Mouse (Mus musculus) heart, postnatal 0 days (tissue): ENCODE results near the gene Litaf. TPM values are rescaled to one million over a fixed set of nuclear protein-coding genes. Genes with fewer than 3 reads are reported as not detected.

Experiments
- ATAC-seq: fragments of 200-750 bp; cut with Nextera tagmentation; 2 replicates; pipeline ENCODE4 v1.8.0; 2017; ENCODE audit warnings: low read depth, moderate number of reproducible peaks, moderate library complexity; ENCODE audit not compliant: insufficient read depth
- DNase-seq: peaks from one replicate; pipeline ENCODE4 v3.0.0-alpha.2; 2016; ENCODE audit warnings: low spot score
- H3K27ac ChIP-seq: fragments of 300-500 bp; sonication (generic); 2 replicates; pipeline ENCODE4 v1.5.1; 2014; ENCODE audit warnings: low read depth, mild to moderate bottlenecking
- H3K27me3 ChIP-seq: fragments of 300-500 bp; sonication (generic); 2 replicates; pipeline ENCODE4 v1.6.1; 2014; ENCODE audit warnings: low read length, mixed read lengths; ENCODE audit not compliant: control insufficient read depth, insufficient read depth
- H3K36me3 ChIP-seq: fragments of 300-500 bp; sonication (generic); replicated peaks from 2 replicates; pipeline ENCODE4 v1.6.1; 2014; ENCODE audit warnings: low read length, mixed read lengths; ENCODE audit not compliant: control insufficient read depth, insufficient read depth
- H3K4me1 ChIP-seq: fragments of 300-500 bp; sonication (generic); 2 replicates; pipeline ENCODE4 v1.6.1; 2014; ENCODE audit warnings: antibody characterized with exemption; ENCODE audit not compliant: control insufficient read depth, insufficient read depth
- H3K4me2 ChIP-seq: fragments of 300-500 bp; sonication (generic); 2 replicates; pipeline ENCODE4 v1.6.1; 2014; ENCODE audit warnings: low read depth, mild to moderate bottlenecking, low read length, moderate library complexity
- H3K4me3 ChIP-seq: fragments of 300-500 bp; sonication (generic); 2 replicates; pipeline ENCODE4 v1.5.1; 2014; ENCODE audit warnings: low read depth, low read length
- H3K9ac ChIP-seq: fragments of 300-500 bp; sonication (generic); replicated peaks from 2 replicates; pipeline ENCODE4 v1.6.1; 2014; ENCODE audit warnings: low read depth, low read length, mixed read lengths
- H3K9me3 ChIP-seq: fragments of 300-500 bp; sonication (generic); replicated peaks from 2 replicates; pipeline ENCODE4 v1.6.1; 2016; ENCODE audit warnings: low read length; ENCODE audit not compliant: control insufficient read depth
- CTCF ChIP-seq: IDR thresholded peaks from 2 replicates; pipeline ENCODE4 v1.5.1; 2016; ENCODE audit warnings: antibody characterized with exemption, control low read depth, low read depth
- EP300 ChIP-seq: IDR thresholded peaks from 2 replicates; pipeline ENCODE4 v1.6.1; 2016; ENCODE audit warnings: antibody characterized with exemption, low read depth
- WGBS: fragments of 180-500 bp; shearing (Covaris S2); extraction: QIAGEN DNeasy Blood & Tissue Kit; methylation state at CpG from one replicate; pipeline ENCODE4 v1.1.7; 2014; 5-methylcytosine and 5-hydroxymethylcytosine counted together
- polyA plus RNA-seq: library from polyadenylated mRNA; unstranded; fragments of >200 nt; fragmentation: Nextera tagmentation; extraction: Ambion mirVana; gene quantifications from 2 replicates; pipeline ENCODE4 v1.2.1, GENCODE M21; 2015
- total RNA-seq: library from RNA; depleted of rRNA; stranded (reverse); fragments of >200 nt; gene quantifications from 2 replicates; pipeline ENCODE4 v1.2.3, GENCODE M21; 2014; ENCODE audit warnings: low replicate concordance

The Litaf gene
- total and polyA plus RNA-seq, 2 experiments from 2014 or later = 55.7 to 77.1 TPM

GRCm38 (mm10) chr16:10952881-10953280 is 113.1 kb downstream of the Litaf start:
- TF ChIP-seq CTCF (no peak), EP300 (no peak)
- Histone ChIP-seq H3K9ac (no peak overlapping the region), H3K4me3 (no peak overlapping the region), H3K4me2 (no peak overlapping the region), H3K36me3 (no peaks in the 10 kb centered on the region), H3K4me1 (peaks cover 4% of the 10 kb centered on the region; the same call in 1 of the 2 replicates), H3K9me3 (no peaks in the 10 kb centered on the region), H3K27ac (no peak overlapping the region), H3K27me3 (no peaks in the 10 kb centered on the region)
- WGBS = 89% methylated on average over 3 of the region's 3 CpGs
- ATAC-seq = no peak
- no peak for DNase-seq

GRCm38 (mm10) chr16:10952071-10952470 is 113.9 kb downstream of the Litaf start:
- no peaks in the 10 kb centered on the region for H3K4me1 ChIP-seq
- DNase-seq (no peak), ATAC-seq (0 out of 2 replicates have a peak, but pooled peaks have one; percentile 28)
- no peaks in the 10 kb centered on the region for H3K36me3 ChIP-seq
- H3K27me3 ChIP-seq = no peaks in the 10 kb centered on the region
- H3K9me3 ChIP-seq = no peaks in the 10 kb centered on the region
- H3K4me3 ChIP-seq = no peak overlapping the region
- no peak overlapping the region for H3K4me2 ChIP-seq
- WGBS = 57% methylated on average over 2 of the region's 2 CpGs
- H3K9ac ChIP-seq = no peak overlapping the region
- no peak overlapping the region for H3K27ac ChIP-seq
- TF ChIP-seq EP300 (no peak), CTCF (no peak)

- no peak for TF ChIP-seq EP300
- TF ChIP-seq CTCF = peak; percentile 60
- Histone ChIP-seq H3K27ac (no peak overlapping the region), H3K27me3 (no peaks in the 10 kb centered on the region), H3K4me3 (no peak overlapping the region), H3K36me3 (no peaks in the 10 kb centered on the region), H3K4me1 (no peaks in the 10 kb centered on the region), H3K9me3 (no peaks in the 10 kb centered on the region), H3K9ac (no peak overlapping the region), H3K4me2 (no peak overlapping the region)
- ATAC-seq (no peak), DNase-seq (peak; percentile 14)
- WGBS = 15% methylated on average over 3 of the region's 3 CpGs
Observed at GRCm38 (mm10) chr16:10951581-10951980, 114.4 kb downstream of the Litaf start.

- TF ChIP-seq CTCF (no peak), EP300 (no peak)
- ATAC-seq = peak; percentile 68
- Histone ChIP-seq H3K27me3 (no peaks in the 10 kb centered on the region), H3K4me2 (no peak overlapping the region), H3K4me3 (no peak overlapping the region), H3K4me1 (no peaks in the 10 kb centered on the region), H3K9ac (no peak overlapping the region), H3K36me3 (no peaks in the 10 kb centered on the region), H3K27ac (no peak overlapping the region; the same call in 1 of the 2 replicates), H3K9me3 (no peaks in the 10 kb centered on the region)
- peak; percentile 34 for DNase-seq
- WGBS = 67% methylated on average over 9 of the region's 9 CpGs
Observed at GRCm38 (mm10) chr16:10950539-10950938, 115.4 kb downstream of the Litaf start.

GRCm38 (mm10) chr16:10947724-10948123 is 118.2 kb downstream of the Litaf start:
- H3K4me3 ChIP-seq = no peak overlapping the region
- H3K4me1 ChIP-seq = no peaks in the 10 kb centered on the region
- H3K27me3 ChIP-seq = no peaks in the 10 kb centered on the region
- ATAC-seq (no peak), DNase-seq (no peak)
- TF ChIP-seq CTCF (no peak), EP300 (no peak)
- H3K4me2 ChIP-seq = no peak overlapping the region
- no peaks in the 10 kb centered on the region for H3K9me3 ChIP-seq
- H3K27ac ChIP-seq = no peak overlapping the region
- WGBS = 38% methylated on average over 3 of the region's 3 CpGs
- H3K36me3 ChIP-seq = no peaks in the 10 kb centered on the region
- no peak overlapping the region for H3K9ac ChIP-seq

GRCm38 (mm10) chr16:10945381-10946127 is 120.4 kb downstream of the Litaf start:
- ATAC-seq (no peak), DNase-seq (no peak)
- Histone ChIP-seq H3K27me3 (no peaks in the 10 kb centered on the region), H3K9me3 (no peaks in the 10 kb centered on the region), H3K4me2 (no peak overlapping the region), H3K9ac (no peak overlapping the region), H3K36me3 (no peaks in the 10 kb centered on the region), H3K4me3 (no peak overlapping the region), H3K4me1 (no peaks in the 10 kb centered on the region), H3K27ac (no peak overlapping the region)
- no peak for TF ChIP-seq EP300
- TF ChIP-seq CTCF = no peak
- WGBS = 75% methylated on average over 7 of the region's 7 CpGs
